Mouse (Mus musculus): ENCODE data around the gene Kcnq1. TPM values are rescaled to one million over a fixed set of nuclear protein-coding genes. Genes with fewer than 3 reads are reported as not detected.

Gene Kcnq1
- total and polyA plus RNA-seq, 3 experiments: 1.9 to 17.2 (median 4.1) TPM

GRCm38 (mm10) chr7:143283625-143284024, 177.5 kb downstream of the Kcnq1 start:
- DNase-seq: no peak

GRCm38 (mm10) chr7:143284866-143285265, 178.7 kb downstream of the Kcnq1 start:
- no peak for DNase-seq

- DNase-seq: no peak
Observed at GRCm38 (mm10) chr7:143285440-143285839, 179.3 kb downstream of the Kcnq1 start.

- peak; percentile 64 for DNase-seq
Observed at GRCm38 (mm10) chr7:143286532-143287290, 180.5 kb downstream of the Kcnq1 start.

- DNase-seq: no peak
Observed at GRCm38 (mm10) chr7:143288135-143288534, 182.0 kb downstream of the Kcnq1 start.

GRCm38 (mm10) chr7:143289082-143289849, 183.1 kb downstream of the Kcnq1 start:
- no peak for DNase-seq

GRCm38 (mm10) chr7:143294690-143295355, 188.7 kb downstream of the Kcnq1 start:
- DNase-seq: peak; percentile 27

- DNase-seq: peak; percentile 64
Observed at GRCm38 (mm10) chr7:143295356-143296000, 189.3 kb downstream of the Kcnq1 start.

GRCm38 (mm10) chr7:143296001-143296379, 189.8 kb downstream of the Kcnq1 start:
- peak; percentile 24 for DNase-seq

GRCm38 (mm10) chr7:143296384-143296801, 190.2 kb downstream of the Kcnq1 start:
- peak; percentile 91 for DNase-seq

GRCm38 (mm10) chr7:143300037-143300436, 193.9 kb downstream of the Kcnq1 start:
- DNase-seq: no peak

GRCm38 (mm10) chr7:143300681-143301080, 194.5 kb downstream of the Kcnq1 start:
- DNase-seq: no peak

GRCm38 (mm10) chr7:143302156-143302555, 196.0 kb downstream of the Kcnq1 start:
- no peak for DNase-seq

- DNase-seq: no peak
Observed at GRCm38 (mm10) chr7:143302593-143303238, 196.6 kb downstream of the Kcnq1 start.

GRCm38 (mm10) chr7:143303557-143303956, 197.4 kb downstream of the Kcnq1 start:
- no peak for DNase-seq

GRCm38 (mm10) chr7:143305808-143306207, 199.6 kb downstream of the Kcnq1 start:
- DNase-seq: no peak

GRCm38 (mm10) chr7:143308001-143308400, 201.8 kb downstream of the Kcnq1 start:
- DNase-seq: no peak

- DNase-seq: no peak
Observed at GRCm38 (mm10) chr7:143310311-143310710, 204.1 kb downstream of the Kcnq1 start.

- no peak for DNase-seq
Observed at GRCm38 (mm10) chr7:143310847-143311246, 204.7 kb downstream of the Kcnq1 start.

- DNase-seq: peak; percentile 17
Observed at GRCm38 (mm10) chr7:143311471-143311870, 205.3 kb downstream of the Kcnq1 start.

- DNase-seq: peak; percentile 75
Observed at GRCm38 (mm10) chr7:143313572-143314319, 207.6 kb downstream of the Kcnq1 start.
